Mouse (Mus musculus): ENCODE results near the gene Mipol1. TPM values are rescaled to one million over a fixed set of nuclear protein-coding genes. Genes with fewer than 3 reads are reported as not detected.

The Mipol1 gene
- total RNA-seq, 2 experiments from 2014 or later = 10.3 to 13.3 TPM

DNA sequence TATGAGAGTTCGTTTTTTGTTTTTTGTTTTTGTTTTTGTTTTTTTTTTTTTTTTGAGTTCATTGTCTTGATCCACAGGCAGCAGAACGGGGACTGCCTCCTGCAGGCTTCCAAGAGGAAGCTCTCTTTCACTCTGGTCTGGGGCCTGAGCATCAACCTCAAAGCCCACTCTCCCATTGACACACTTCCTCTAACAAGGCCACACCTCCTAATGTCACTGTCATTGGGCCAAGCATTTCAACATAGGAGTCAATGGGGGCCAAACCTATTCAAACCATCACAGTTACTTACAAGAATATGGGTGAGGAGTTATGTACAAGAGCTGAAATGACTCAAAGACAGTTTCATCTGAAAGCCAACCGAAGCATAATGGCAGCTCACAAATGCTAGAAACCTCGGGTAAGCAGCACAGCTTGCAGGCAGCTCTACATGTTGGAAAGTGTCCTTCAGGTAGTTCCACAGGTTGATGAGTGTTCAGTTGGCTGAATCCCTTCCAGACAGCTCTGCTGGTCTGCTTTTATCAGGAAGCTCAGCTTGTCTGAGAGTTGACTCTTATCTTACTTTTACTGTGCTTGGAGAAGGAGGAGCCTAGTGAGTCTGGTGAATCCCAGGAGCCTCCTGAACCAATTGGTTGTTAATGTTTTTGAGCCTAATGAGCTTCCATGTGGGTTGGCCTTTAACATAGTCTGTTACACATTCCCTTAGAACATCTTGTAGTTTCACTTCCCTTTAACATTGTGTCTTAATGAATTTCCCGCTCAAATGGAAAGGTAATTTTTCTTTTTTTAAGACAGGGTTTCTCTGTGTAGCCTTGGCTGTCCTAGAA, 13.7 kb downstream of the Mipol1 start:
- DNase-seq = no peak

- no peak for DNase-seq
Measured at GRCm38 (mm10) chr12:57258572-57258971, 28.3 kb downstream of the Mipol1 start.

DNA sequence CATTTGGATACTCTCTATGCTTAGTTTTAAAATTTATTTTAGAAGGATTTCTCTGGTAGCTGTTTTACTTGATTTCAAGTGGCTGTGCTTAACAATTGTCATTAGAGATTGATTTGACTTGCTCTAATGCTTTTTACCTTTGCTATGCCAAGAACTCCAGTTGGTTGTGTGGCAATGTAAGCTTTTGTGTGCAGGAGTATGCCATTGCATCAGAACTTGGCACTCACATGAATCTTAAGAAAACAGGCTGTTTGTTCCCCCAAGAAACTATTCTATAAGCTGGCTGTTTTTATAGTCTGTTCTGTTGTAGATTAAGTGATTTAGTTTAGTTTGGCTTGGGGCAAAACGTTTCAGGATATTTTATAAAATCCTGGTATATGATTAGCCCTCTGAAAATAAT, 45.2 kb downstream of the Mipol1 start:
- DNase-seq = no peak

- DNase-seq = peak in 1 of 2 experiments; percentile 5
Measured at GRCm38 (mm10) chr12:57281155-57282114, 51.2 kb downstream of the Mipol1 start.

DNA sequence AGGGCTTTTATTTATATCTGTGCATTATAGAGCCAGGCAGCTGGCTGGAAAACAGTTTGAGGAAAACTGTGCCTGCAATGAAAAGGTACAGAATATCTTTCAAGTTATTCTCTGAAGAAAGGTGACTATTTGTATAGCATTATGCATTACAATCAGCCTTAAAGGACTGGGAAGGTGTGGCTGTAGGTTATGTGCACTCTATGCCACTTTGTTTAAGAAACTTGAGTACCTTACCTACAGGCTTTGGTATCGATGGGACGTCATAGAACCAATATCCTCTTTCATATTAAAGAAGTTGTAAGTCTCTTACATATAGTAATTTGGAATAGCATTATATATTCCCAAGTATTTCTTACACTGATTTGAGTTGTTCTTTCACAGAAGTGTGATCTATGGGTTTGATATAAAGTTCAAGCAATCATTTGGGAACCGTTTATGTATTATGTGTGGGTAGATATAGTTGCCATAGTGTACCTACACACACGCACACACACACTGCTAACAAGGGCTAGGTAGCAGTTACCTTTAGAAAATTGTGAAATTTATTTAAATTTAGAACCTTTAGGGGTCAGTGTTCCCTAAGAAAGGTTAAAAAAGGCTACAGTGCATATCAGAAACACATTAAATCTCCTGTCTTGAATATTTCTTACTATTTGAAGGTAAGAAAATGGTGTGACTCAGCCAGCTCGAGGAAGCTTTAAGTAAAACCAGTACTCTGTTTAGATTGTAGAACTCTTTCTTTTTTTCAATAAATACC, 55.3 kb downstream of the Mipol1 start:
- DNase-seq = no peak

DNA sequence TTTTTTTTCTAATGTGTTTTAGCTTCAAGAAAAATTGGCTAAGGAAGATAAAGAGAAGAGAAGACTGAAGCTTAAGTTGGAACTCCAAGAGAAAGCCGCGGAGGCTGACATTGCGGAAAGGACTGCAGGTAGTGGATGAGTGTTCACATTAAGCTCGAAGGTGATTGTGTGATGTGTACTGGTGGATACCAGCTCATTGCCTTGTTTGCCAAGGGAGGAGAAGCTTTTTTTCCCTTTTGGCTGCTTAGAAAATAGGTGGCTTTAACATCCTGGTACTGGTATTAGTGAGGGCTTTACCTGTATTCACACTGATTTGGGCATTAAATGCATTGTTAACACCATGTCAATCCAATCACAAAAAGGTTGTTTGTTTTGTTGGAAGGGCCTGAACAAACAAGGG, 77.1 kb downstream of the Mipol1 start:
- no peak for DNase-seq

- no peak for DNase-seq
Measured at GRCm38 (mm10) chr12:57307748-57308147, 77.5 kb downstream of the Mipol1 start.

GRCm38 (mm10) chr12:57339053-57339452, 108.8 kb downstream of the Mipol1 start:
- no peak for DNase-seq

- no peak for DNase-seq
Measured at GRCm38 (mm10) chr12:57340111-57340510, 109.9 kb downstream of the Mipol1 start.

GRCm38 (mm10) chr12:57362732-57363131, 132.5 kb downstream of the Mipol1 start:
- no peak for DNase-seq

GRCm38 (mm10) chr12:57364027-57364426, 133.8 kb downstream of the Mipol1 start:
- DNase-seq = no peak

DNA sequence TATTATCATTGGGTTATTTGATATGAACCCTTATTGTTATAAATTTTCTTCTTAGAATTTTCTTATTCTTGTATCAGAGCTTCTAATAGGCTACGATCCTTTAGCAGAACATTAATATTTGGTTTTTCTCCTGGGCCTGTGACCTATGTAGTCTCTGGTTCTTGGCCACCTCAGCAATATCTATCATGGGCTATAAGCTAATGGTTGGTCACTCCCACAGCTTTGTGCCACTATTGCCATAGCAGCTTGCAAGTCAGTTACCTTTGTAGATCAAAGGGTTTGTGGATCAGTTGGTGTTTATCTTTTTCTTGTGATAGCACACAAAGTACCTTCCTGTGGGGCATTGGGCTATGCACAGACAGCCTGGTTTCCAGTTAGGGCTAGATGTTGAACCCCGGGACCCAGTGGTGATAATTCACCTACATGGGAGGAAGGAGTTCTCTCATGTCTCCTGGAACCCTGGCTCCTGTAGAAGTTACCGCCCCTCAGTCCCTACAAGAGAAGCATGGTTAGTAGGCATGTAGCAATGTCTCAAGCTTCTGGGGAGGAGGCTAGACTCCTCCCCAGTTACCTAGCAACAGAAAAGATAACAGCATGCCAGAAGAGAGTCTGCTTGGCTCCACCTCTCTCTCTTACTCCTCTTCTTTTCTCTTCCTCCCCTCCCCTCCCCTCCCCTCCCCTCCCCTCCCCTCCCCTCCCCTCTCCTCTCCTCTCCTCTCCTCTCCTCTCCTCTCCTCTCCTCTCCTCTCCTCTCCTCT, 141.7 kb downstream of the Mipol1 start:
- DNase-seq = no peak

DNA sequence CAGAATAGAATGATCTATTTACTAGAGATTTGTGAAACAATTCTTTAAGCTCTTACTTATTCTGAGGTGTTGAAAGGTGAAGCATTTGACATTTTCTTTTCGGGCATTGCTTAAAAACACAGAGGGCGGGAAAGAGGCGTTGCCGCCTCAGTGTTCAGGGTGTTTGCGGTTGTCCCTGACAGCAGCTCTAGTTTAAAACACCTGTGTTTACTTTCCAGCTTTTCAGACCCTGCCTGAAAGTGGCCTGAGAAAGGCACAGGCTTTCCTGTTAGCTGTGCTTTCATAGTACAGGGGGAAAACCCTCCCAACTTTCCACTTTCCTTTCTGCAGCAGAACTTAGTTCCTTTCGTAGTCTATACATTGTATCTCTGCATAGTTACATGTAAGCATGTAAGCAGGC, 152.6 kb downstream of the Mipol1 start:
- no peak for DNase-seq

GRCm38 (mm10) chr12:57387588-57388292, 157.5 kb downstream of the Mipol1 start:
- DNase-seq = no peak

DNA sequence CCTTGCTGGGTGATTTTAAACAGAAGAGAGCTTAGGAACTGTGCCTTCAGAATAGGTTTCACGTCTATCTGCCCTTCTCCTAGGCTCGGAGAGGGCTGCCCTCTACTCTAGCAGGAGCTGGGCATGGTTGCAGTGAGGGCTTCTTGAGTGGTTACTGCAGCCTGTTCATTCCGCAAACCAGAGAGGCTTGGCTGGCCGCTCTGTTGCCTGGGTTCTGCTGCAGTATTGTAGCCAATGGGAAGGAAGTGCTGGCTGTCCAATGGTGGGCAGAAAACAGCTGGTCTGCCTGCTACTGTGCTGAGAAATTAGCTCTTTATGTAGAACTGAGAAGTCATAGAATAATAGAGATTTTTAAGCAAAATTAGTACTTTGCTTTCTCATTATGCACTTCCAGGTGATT, 169.3 kb downstream of the Mipol1 start:
- no peak for DNase-seq

DNA sequence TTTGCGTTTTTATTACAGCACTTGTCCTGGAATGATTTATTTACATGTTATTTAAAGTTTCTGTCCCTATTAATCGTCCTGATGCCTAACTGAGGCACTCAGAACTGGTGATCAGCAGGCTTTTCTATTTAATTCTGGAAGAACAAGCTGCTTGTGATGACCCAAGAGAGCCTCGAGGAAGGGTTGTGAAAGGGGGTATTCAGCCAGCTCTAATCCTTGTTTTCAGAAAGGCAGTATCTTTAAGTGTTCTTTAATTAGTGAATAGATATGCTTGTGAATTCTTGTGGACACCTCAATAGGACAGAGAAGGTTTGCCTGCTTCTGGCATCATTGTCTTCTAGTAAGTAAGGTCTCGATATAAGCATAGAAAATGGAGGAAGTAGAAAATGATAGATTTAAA, 170.0 kb downstream of the Mipol1 start:
- DNase-seq = no peak

DNA sequence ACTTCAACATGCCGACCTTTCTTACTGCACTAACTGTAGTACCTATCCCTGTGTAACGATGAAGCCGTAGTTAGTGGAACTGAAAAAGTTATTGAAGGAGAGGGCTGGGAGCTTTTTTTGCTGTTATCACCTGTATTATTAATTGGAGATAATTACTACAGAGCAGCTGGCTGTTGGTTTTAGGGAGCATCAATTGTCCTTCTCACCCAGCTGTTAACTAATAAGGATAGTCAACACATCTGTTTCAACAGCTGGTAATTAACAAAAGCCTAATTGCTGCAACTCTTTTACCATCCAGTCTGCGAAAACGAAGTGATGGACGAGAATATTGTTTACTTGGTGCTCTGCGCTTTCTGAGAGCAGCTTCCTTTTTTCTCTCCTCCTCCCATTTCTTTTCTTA, 170.9 kb downstream of the Mipol1 start:
- no peak for DNase-seq

- DNase-seq = no peak
Measured at GRCm38 (mm10) chr12:57402360-57402759, 172.1 kb downstream of the Mipol1 start.

- no peak for DNase-seq
Measured at GRCm38 (mm10) chr12:57409976-57410375, 179.7 kb downstream of the Mipol1 start.

GRCm38 (mm10) chr12:57413833-57414232, 183.6 kb downstream of the Mipol1 start:
- DNase-seq = no peak

GRCm38 (mm10) chr12:57424902-57425301, 194.7 kb downstream of the Mipol1 start:
- no peak for DNase-seq

Measured in adrenal gland, postnatal 36 days (tissue).